Mouse (Mus musculus) 3T3-L1 (cell line): ENCODE measurements around the gene Mrps26.
A peak's percentile ranks its signal among the peaks of the same experiment; 100 is the strongest.
"Not testable (repeated sequence)": the region's sequence is repeated elsewhere in the genome, so short reads cannot be mapped to it uniquely, and the experiment has no call there.

Experiments
- DNase-seq: peaks from one replicate; pipeline ENCODE4 v3.0.0-alpha.2; 2015; ENCODE audit warnings: low read depth, low spot score

Gene Mrps26

DNA sequence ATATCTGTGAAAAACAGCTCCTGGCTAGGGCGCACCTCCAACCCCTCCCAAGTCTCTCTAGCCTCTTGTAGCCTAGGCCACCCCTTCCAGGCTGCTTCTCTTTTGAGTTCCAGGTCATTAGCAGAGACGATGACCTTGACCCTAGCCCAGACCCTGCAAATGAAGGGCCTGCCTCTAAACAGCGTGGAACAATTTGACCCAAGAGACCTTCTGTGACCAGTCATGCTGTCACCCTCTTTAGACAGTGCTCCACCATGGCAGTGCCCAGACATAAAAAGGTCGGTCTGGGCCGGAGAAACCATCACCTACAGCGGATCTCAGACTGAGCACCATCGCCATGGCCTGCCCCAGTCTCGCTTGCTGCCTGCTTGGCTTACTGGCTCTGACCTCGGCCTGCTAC, 12.3 kb downstream of the Mrps26 start, which contains the start of gene Oxt:
Oxt (plus strand) TSS at position 301 of the 400 bp plus-strand sequence.
- no peak for DNase-seq

DNA sequence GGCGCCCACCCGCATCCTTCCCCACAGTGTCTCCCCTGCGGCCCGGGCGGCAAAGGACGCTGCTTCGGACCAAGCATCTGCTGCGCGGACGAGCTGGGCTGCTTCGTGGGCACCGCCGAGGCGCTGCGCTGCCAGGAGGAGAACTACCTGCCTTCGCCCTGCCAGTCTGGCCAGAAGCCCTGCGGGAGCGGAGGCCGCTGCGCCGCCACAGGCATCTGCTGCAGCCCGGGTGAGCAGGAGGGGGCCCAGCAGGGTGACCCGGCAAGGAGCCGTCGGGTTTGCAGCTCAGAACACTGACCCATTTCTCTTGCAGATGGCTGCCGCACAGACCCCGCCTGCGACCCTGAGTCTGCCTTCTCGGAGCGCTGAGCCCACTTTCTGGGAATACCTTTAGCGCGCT, 13.0 kb downstream of the Mrps26 start:
- not testable (repeated sequence) for DNase-seq

DNA sequence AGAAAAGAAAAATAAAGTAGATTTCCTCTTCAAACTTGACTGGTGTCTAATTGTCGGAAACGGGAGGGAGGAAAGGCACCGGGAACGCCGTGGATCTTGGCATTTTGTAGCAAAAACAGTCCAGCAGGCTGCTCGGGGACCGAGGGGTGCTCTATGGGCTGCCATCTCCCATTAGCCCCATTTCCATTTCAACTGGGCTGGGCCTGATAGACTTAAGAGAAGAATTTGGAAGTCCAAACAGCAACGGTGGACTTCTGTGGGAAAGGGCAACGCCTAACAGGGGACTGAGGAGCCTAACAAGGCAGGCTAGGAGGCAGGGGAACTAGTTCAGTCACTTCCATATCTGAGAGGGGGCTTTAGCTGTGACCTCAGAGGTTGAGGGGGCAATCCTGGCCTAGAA, 13.5 kb downstream of the Mrps26 start:
- DNase-seq = no peak

DNA sequence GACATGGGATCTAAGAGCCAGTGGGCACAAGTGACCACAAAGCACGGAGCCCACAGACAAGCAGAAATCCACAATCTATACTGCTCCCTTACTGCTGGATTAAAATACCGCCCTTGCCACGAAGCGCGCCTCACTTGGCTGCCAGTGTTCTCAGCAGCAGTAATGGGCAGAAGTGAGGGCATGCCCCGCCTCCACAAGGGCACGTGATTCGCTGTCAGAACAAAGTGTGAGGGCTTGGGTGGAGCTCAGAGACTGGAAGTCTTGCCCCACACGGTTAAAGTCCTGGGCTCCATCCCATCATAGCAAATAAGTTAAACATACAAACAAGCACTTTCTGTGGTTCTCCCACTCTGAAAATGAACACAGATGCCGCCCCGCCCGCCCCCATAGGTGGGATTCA, 14.1 kb downstream of the Mrps26 start:
- peak; percentile 83 for DNase-seq

DNA sequence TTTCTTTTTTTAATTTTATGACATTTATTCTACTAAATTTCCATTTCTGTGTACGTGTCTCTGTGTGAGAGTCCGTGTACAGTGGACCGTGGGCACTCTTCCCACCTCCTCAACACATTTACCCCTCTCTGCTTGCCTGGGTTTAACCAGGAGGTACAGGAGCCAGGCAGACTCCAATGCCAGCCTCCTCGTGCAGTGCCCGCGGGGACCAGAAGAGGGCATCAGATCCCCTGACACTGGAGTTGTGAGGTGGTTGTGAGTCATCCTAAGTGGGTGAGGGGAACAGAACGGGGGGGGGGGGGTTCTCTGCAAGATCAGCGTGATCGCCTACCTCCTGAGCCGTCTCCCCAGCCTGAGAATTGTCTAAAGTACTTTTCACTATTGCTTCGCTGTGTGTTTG, 14.6 kb downstream of the Mrps26 start:
- DNase-seq = peak; percentile 83

DNA sequence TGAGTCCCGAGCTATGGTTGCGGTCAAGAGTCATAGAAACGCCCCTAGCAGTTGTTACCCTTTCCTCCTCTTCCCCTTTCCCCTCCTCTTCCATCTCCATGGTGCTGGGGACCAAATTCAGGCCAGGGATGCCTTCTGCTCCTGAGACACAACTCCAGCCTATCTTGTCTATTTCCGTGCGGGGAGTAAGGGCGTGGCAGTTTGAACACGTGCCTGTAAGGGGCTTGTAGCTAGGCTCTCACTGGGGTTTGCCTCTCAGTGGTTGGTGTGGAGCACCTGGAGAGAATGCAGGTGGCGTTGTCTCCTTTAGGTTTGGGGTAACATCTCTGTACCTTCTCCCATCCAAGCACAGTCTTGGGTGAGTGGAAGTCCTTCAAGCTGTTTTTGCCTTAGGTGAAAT, 16.2 kb downstream of the Mrps26 start:
- no peak for DNase-seq

DNA sequence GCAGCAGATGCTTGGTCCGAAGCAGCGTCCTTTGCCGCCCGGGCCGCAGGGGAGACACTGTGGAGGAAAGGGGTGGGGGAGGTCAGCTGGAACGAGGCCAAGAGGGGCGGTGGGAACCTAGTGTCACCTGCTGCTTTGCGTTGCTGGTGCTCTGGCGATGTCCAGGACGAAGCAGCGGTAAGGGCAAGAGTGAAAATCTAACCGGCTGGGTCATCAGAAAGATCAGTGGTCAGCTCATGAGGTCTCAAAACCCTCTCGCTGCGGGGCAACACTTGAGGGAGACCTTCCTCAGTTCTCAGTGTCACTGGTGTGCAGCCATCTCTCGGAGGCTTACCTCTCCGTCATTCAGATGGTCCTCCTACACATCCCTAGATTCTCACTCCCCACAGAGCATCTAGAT, 17.7 kb downstream of the Mrps26 start:
- DNase-seq = no peak

DNA sequence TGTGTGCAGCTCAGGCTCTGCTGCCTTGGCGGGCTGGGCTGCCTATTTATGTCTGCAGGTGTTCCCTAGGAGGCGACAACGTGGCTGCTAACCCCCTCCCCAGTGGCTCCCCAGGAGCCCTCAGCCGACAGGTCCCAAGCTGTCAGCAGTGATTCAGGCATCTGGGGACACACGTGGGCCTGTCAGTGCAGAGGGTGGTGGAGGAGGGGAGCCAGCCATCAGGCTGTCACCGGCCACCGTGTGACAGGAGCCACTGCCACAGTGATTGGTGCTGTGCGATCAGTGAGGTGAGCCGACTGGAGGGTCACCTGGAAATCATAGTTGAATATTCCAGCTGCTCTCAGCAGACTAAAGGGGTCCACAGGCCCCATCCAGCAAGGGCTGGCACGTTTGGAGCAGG, 19.0 kb downstream of the Mrps26 start, which contains the start of gene Avp:
Avp (minus strand) TSS at position 3 of the 400 bp plus-strand sequence.
- DNase-seq = no peak

DNA sequence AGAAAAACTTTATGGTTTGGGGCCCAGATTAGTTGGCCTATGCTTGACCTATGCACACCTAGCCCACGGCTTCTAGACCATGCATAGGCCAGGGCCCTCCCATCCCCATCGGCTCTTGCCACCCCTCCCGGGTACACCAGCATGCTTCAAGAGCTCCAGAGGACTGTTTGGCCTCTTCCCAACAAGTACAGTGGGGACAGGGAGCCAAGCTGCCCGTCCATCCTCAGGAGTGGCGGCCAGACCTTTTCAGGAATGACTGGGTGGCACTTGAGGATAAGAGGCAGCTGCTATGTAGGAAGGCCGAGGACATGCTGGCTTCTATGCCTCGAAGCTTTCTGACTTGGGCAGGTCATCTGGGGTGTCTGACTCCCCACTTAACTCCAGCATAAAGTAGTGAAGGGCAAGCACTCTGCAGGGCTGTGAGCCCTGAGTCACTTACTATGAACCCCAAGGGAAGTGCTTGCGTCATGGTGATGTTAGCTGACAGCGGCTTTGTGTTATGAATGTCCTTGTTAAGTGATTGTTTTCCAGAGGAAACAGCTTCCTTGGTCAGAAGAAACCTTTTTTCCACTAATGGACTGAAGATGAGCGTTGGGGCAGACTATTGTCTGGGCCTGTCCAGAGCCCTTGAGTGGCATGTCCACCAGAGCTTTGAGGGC, 20.5 kb downstream of the Mrps26 start:
- DNase-seq = peak; percentile 72

DNA sequence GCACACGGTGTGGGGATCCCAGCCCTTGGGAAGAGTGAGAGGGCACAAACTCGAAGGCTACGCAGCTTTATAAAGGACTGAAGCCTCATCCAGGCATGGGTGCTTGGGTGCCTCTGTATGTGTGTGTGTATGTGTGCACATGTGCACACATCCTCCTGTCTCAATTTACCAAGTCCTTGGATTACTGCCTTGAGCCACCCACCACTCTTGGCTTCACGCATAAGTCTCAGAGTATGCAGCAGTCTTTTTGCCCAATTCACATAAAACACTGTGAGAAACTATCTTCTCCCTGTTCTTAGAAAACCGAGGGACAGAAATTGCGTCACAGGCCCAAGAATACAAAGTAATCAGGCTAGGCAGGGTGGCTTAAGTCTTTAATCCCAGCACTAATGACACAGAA, 22.5 kb downstream of the Mrps26 start:
- DNase-seq = no peak

DNA sequence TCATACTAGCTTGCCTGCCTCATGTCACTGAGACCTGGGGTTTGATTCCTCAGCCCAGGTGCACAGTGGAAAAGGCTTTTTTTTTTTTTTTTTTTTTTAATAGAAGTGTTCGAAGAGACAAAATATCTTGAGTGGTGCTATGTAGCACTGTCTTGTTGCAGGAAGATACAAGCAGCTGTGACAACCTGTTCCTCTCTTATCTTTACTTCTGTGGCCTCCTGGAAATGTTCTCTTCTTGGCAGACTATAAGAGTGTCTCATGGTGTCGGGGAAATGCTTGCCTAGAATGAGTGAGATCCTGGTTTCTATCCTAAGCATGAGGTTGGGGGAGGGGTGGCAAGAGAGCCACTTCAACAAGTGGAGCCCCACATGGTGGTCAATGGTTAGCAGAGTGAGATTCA, 24.8 kb downstream of the Mrps26 start:
- no peak for DNase-seq

DNA sequence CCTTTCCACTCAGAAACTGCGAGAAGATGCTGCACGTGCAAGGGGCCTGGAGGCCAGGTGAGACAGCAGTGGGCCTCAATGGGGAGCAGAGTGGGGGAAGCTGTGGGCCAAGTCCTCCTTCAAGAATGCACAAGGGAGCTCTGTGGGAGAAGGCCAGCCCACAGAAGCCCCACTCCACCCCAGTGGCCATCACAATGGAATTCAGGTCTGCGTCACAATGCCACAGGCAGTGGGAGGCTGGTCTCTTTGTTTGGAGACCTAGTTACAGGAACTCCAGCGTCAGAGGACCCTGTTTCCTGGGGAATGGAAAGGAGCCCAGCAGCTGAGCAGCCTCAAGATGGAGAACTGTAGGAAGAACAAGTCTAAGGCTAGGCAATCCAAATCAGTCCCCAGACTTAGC, 25.6 kb downstream of the Mrps26 start:
- DNase-seq = no peak

DNA sequence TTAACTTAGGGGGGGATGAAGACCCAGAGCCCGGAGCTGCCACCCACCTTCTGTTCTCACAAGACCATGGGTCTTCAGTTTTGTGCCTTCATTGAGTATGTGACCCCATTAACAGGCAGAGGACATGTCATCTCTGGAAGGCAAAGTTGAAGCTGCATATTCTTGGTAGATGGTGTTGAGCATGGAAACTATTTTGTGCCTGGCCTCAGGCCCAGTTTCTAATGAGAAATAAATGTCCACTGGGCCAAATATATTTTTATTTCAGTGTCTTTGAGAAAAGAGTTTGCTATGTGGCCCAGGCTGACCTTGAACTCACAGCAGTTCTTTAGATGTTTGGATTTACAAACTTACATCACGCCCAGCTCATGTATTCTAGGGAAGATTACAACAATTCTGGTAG, 26.2 kb downstream of the Mrps26 start:
- no peak for DNase-seq

DNA sequence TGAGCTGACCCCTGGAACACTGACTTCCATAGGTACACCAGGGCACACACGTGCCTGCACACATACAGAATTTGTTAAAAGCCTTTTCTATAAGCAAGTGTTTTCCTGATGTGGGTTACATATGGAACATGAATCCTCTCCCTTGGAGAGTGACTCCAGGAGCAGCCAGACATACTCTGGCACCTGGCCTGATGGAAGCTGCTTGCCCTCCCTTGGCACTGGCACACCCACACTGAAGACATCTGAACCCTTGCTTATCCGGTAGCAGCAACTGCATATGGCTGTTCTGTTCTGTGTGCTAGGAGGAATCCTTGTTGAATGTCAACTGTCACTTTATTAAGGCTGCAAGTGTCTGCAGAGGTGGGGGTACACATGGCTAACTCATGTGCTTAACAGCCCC, 27.5 kb downstream of the Mrps26 start:
- no peak for DNase-seq

DNA sequence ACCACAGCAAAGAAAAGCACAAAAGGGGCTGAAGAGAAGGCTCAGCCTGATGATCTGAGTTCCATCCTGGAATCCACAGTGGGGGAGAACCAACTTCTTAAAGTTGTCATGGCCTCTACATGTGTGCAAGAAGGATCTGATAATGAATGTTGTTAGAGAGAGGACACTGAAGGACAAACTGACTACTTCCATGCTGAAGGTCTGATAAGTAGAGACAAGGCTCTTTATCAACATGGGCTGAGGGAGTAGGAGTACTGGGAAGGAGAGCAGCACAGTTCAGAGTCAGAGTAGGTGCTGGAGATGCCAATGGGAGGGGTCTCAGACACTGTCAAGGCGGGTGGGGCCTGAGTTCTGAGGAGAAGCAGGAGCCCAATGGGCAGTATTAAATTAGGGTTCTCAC, 32.1 kb downstream of the Mrps26 start:
- no peak for DNase-seq

DNA sequence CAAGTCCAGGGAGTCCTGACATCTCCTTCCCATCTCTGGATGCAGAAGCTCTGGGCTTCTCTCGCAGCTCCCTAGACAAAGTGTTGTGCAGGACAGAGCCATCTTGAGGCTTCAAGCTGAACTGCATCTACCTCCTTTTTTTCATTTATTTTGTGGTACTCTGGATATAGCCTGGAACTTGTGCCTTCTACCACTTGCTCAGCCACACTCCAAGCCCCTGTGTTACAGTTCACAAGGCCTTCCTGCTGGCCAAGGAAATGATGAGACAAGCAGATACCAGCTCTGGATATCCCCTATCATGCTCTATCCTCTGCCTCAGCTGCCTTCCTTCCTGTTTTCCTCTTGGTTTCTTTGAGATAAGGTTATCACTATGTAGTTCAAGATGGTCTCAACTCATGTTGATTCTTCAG, 34.1 kb downstream of the Mrps26 start:
- peak; percentile 71 for DNase-seq

DNA sequence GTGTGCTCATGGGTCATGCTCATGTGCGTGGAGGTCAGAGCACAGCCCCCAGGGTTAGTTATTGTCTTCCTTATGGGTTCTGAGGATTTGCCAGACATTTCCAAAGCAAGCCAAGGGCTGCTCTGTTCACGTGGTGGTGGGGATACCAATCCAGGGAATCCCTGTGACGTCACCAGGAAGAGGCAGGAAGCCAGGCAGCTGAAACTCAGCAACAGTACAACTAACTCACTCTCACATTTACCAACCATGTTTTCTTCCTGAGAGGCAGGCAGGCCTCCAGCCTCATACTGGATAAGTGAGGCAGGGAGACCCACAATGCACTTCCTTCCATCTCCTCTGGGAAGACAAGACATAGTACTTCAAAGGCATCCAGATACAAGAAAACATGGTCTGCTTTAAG, 34.9 kb downstream of the Mrps26 start:
- no peak for DNase-seq

DNA sequence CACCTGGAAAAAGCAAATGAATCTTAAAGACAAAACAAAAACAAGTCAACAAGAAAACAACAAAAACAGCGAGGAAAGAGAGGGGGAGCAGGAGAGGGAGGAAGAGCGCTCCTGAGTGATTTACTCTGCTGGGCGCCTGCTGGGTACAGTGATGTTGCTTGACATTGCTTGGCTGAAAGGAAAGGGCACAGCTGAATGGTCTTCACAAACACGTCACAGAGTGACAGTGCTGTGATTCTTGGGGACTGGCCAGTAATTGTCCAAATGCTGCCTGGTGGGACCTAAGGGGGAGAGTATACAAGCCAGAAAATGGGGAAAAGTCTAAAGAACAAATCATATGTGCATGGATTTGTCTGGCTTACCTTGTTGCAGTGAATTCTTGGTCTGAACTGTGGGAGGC, 38.7 kb downstream of the Mrps26 start:
- no peak for DNase-seq

DNA sequence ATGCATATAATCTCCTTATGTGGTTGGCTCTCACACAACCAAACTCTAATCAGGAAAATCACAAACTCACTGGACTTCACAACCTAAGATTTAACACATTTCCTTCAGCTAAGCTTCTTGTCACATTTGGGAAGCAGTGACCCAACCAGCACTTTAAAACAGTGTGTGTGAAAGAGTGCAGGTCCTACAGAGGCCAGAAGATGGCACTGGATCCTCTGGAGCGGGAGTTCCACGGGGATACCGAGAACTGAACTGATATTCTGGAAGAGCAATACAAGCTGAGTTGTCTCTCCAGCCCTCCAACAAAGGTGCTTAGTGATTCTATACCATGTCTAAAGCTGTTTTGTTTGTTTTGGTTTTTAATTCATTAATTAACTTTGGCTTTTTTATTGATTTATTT, 49.5 kb downstream of the Mrps26 start:
- DNase-seq = peak; percentile 51
